Mouse (Mus musculus) lung, postnatal 10 days (tissue): ENCODE measurements around the gene Kdm2b.

Experiments used
- DNase-seq: peaks from one replicate; pipeline ENCODE4 v3.0.0; 2021

Kdm2b gene

GRCm38 (mm10) chr5:122887033-122887432 lies 102.6 kb downstream of the Kdm2b start:
- no peak for DNase-seq

DNA sequence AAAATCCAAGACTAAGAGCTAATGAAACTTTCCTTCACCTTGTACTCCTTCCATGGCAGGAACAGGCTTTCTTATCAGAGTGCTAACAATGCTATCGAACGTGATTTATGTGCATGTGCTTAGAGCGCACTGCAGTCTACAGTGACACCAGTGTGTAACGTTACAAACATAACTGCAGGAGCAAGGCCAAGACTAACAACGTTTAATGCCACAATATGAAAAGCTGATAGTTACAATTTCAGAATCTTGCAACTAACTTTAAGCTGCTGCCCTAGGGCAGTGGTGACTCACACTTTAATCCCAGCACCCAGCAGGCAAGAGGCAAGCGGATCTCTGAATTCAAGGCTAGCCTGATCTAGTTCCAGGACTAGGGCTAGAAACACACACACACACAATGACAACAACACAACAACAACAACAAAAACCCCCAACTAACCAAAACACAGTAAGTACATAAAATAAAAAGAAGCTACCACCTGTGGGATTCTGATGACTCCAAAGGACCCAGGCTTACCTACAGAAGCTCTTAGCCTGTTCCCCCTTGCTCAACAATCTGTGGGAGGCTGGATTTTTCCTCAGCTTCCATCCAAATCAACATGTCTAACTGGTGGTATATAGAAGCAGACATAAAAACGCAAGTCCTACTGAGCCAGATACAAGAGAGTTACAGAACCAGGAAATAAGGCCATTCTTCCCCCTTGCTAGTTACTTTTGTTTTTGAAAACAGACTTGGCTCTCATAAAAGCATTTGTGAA lies 104.9 kb downstream of the Kdm2b start:
- no peak for DNase-seq

GRCm38 (mm10) chr5:122883652-122884235 lies 105.9 kb downstream of the Kdm2b start:
- DNase-seq = peak; percentile 38

DNA sequence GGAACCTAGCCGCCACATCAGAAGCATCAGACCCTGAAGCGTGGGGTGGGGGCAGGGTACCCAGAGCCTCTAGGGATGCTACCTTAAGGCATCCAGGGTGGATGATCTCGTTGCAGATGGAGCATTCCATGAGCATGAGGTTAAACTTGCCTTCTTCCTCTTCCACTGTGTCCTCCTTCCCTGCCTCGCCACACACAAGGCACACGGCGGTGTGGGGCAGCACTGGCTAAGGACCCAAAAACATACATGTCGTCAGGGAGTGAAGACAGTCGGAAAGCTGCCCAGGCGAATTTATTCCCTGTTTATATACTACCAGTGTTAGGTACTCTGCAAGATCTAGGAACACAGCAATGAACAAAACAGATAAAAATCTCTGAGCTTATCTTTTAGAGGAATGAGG lies 106.4 kb downstream of the Kdm2b start:
- DNase-seq = no peak

DNA sequence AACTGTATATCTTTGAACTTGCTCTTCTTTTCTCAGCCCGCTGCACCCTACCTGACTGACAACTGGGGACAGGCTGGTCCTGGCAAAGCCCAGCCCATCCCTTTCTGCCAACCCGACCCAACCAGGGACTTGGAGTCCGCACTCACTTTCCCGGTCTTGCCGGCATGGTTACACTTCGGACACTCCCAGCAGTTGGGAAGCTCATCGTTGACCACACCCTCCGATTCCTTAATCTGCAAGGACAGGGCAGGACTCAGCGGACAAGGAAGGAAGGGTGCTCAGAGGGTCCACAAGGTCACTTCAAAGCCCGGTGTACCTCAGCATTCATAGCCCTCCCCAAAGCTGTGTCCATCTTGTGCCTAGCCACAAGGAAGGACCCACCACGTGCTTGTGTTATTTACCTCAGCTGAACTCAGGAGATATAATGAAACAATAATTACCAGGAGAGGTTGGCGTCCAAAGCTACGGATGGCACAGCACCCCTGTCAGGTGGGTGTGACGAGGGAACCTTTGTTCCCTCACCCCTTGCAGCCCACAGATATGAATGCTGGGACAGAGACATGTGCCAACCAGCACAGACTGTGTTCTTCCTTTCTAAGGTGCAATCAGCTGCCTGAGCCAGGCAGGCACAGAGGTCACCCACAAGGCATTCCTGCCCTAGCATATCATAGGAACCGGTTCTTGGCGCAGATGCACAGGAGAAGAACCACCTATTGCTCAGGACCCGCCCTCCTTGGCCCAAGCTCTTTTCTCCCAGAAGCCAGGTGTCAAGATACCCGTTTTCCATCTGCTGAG lies 107.2 kb downstream of the Kdm2b start:
- no peak for DNase-seq

DNA sequence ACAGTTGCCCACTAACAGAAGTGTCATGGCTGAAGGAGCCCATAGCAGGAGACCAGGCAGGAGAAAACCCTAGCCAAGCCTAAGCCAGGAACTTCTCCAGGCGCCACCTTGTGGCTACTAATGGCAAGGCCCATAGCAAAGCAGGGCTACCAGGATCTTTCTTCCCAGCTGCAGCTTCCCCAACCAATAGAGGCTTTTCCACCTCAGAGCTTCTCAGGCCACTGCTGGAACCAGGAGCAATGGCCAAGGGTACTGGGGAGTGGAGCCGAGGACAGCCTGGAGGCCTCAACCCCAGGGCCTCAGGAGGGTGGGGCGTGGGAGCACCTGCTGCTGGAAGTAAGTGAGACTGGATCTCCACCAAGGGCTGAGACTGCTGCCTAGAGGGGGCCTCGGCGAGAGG lies 108.3 kb downstream of the Kdm2b start:
- DNase-seq = peak; percentile 80

- no peak for DNase-seq
These were observed 109.2 kb downstream of the Kdm2b start for GRCm38 (mm10) chr5:122880241-122880980.

DNA sequence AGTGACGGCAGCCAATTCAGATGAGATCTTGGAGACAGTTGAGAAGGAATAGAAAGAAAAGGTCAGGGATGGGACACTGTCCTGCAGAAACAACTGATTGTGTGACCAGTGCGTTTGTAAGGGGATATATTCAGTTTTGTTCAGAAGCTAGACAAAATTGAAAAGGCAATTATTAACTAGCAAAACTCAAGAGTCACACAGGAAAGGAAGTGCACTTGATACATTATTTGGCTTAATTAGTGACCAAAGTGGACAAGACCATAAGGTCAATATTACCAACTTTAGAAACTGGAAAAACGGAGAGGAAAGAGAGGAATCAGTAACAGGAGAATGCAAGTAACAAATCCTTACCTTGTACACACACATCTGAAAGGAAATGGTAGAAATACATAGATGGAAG lies 113.0 kb downstream of the Kdm2b start:
- DNase-seq = no peak

GRCm38 (mm10) chr5:122874359-122874758 lies 115.3 kb downstream of the Kdm2b start:
- DNase-seq = no peak

- DNase-seq = no peak
These were observed 116.0 kb downstream of the Kdm2b start for GRCm38 (mm10) chr5:122873573-122873972.

DNA sequence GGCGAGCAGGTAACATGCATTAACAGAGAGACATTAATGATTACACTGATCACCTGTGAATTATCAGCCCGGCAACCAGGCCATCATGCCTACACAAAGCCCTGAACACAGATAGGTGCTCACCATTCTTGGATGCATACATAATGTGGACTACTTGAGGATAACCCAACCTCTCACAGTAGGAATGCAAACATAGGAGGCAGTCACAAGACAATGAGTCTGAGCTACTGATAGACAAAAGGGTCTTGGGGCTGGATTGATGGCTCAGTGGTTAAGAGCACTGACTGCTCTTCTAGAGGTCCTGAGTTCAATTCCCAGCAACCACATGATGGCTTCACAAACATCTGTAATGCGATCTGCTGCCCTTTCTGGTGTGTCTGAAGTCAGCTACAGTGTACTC lies 117.0 kb downstream of the Kdm2b start:
- DNase-seq = no peak

DNA sequence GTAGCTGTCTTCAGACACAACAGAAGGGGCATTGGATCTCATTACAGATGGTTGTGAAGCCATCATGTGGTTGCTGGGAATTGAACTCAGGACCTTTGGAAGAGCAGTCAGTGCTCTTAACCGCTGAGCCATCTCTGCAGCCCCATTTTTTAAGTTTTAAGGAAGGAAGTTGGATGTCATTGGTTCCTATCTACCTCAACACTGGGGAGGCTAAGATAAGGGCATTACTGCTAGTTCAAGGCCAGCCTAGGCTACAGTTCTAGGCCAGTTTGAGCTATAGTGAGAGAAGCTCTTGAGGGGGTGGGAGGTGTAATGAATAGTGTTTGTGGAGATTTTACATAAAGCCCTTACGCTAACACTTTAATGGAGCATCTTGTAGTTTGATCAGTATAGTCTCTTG lies 126.6 kb downstream of the Kdm2b start:
- no peak for DNase-seq

GRCm38 (mm10) chr5:122855858-122856257 lies 133.8 kb downstream of the Kdm2b start:
- no peak for DNase-seq

DNA sequence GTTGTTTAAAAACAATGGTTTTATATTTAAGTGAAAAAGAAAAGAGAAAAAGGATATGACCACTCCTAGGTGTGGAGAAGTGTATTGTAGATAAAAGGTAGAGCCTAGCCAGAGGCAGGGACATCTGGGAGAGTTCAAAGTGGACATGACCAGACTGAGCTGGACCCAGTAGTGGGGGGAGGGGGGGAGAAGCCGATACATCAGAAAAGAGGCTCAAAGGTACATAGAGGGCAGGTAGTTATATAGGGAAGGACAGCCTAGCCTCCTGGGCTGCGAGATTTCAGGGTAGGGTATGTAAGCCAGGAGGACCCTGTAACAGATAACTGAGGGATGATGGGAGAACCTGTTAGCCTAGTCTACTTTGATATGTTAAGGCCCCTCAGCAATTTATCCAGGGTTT lies 137.0 kb downstream of the Kdm2b start:
- no peak for DNase-seq

DNA sequence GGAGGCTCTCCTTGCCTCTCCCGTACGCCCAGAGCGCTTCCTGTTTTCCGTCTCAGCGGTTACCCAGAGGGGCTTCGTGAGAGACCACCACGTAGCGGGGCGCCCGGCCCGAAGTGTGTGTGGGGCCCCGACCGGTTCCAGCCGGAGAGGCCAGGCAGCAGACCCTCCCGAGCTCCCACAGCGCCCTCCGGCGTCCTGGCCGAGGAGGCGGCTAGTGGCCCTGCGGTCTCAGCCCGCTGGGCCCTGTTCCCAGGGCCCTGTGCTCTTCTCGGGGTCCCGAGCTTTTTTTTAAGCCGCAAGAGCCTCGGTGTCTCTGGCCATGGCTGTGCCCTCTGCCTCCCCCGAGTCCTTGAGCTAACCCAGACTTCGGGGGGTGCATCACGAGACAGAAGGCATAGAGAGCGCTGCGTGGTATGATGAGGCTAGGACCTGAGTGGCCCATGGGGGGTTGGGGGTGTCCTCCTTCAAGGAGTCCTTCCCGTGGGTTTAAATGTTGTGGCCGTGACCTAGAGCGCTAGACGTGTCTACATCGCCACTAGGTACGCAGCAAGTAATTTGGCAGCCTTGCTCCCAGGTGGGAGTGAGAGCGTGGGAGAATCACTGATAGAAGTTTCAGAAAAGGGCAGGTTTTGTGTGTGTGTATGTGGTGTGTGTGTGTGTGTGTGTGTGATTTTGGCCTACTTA lies 139.2 kb downstream of the Kdm2b start:
- peak; percentile 77 for DNase-seq

DNA sequence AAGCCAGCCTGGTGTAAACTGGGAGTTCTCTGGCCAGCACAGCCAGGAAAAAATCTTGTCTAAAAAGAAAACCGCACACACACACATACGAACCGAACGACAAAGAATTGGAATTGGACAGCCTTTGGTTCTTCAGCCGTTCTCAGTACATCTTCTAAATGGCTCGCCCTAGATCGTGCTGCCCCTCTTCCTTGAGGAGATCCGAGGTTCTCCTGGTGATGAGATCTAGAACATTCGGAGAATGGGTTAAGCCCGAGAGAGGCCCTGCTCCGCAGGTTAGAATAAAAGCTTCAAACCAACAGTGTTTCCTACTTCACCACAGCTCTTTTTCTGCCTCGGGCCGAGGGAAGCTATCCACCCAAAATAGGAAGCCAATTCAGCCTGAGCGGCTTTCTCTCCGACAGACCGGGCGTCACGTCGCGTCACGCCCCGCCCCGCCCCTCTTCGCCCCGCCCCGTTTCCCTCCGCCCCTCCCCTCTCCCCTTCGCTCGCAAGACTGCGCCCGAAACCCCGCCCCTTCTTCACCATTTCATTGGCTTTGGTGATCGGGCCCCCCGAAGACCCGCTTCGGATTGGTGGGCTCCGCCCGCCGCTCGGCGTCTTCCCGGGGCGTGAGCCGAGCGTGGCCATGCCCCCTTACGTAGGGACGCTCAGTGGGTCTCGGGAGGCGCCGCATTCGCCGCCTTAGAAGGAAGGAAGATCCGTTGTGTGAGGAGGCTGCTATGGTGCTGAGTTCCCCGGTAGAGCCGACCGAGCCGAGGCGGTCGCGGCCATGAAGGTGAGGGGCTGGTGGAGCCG lies 139.9 kb downstream of the Kdm2b start, which contains the start of gene Rnf34:
Rnf34 (plus strand) TSS at position 528 of the 798 bp plus-strand sequence.
- peak; percentile 99 for DNase-seq

- no peak for DNase-seq
These were observed 145.8 kb downstream of the Kdm2b start for GRCm38 (mm10) chr5:122843799-122844198.

- no peak for DNase-seq
These were observed 148.5 kb downstream of the Kdm2b start for GRCm38 (mm10) chr5:122841126-122841525.

- DNase-seq = no peak
These were observed 156.6 kb downstream of the Kdm2b start for GRCm38 (mm10) chr5:122832996-122833395.

- DNase-seq = no peak
These were observed 157.1 kb downstream of the Kdm2b start for GRCm38 (mm10) chr5:122832536-122832935.

DNA sequence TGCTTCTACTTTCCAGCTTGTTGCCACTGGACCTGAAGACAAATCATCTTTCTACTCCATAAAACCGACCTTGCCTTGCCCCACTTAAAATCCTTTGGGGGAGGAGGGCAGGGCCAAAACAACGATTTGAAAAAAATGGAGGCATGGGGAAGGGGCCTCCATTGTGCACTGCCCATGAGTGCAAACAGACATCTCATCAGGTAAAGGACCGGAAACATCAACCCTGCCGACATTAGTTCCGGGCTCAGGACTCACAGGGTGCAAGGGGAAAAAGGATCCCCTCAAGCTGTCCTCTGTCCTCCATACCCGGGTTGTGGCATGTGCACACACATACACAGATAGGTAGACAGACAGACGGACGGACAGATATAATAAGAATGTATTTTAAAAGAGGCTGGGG lies 164.5 kb downstream of the Kdm2b start:
- no peak for DNase-seq

GRCm38 (mm10) chr5:122824450-122824849 lies 165.2 kb downstream of the Kdm2b start:
- no peak for DNase-seq
